Mouse (Mus musculus) telencephalon, adult 2 months (tissue): ENCODE results near the gene Tmco1.

Experiments used
- DNase-seq: peaks from one replicate; pipeline ENCODE4 v3.0.0-alpha.2; 2011; ENCODE audit warnings: low read depth, low spot score

Gene Tmco1

DNA sequence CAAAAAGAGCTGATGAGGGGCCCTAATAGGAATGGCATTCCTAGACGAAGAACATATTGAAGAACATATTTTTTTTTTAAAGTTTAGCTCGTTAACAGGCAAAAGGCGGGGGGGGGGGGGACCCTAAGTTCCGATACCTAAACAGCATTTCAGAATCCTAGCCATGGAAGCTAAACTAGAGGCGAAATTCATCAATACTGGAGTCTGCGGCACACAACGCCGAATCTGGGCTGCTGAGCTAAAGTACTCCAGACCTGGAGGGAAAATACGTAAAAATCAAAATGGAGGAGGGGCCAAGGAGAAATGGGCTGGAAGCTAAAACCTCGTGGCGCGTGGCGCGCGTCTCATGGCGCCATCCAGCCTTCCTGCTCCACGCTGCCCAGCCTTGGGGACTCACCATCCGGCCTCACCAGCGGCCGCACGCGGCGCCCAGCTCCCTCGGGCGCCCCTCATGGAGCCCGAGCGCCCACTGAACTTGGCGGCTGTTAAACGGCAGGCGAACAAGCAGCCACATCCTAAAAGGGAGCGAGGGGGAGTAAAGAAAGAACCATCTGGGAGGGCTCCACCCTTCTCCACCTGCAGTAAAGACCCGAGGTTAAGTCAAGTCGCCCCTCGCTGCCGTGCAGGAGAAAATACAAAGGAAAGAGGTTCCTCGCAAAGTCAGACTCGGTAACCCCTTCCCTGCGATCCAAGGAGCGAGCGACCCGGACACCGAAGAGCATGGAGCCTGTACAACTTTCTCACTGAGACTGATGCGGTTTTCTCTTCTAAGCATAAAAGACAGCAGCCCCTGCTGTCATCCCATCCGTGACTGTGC, 24.5 kb upstream of the Tmco1 start:
- DNase-seq = no peak

DNA sequence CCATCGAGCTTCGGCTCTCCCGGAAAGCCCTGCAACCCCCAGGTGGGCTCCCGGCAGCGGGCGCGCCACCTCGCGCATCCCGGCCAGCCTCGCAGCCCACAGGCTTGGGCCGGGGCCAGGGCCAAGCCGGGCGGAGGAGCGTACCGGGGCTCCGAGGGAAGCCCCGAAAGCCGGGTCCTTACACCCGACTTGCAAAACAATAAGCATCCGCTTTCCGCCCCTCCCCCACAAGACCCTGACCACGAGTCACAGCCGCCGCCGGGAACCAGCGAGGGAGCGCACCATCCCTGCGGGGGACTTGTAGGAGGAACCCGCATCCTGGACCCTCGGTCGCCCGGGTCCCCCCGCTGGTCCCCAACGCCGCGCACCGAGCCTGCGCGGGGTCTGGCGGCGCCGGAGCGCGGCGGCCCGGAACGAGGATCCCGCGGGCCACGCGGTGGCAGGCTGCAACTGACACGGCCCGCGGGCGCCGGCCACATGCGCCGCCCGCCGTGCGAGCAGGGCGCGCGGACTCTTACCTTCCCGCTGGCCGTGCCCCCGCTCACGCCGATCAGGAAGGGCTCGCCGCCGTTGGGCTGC, 23.8 kb upstream of the Tmco1 start:
- DNase-seq = no peak

DNA sequence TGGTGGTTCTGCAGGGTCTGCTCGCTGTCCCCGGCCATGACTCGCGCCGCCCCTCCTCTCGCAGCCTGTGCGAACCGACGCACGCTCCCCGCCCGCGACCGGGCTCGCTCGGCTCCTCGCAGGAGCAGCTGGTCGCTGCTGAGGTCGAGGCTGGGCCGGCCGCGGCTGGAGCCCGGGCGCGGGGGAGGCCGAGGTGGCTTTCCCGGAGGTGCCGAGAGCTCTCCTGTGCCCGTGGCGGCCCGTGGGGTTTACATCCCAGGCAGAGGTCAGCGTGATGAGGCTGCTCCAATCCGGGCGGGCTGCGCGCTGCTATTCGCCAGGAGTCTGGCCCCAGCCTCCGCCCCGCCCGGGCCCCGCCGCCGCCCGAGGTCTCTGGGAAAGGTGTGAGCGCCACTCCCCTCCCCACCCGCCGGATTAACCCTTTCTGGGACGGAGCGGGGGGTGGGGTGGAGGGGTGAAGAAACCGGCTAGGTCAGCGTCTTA, 23.3 kb upstream of the Tmco1 start:
- no peak for DNase-seq

DNA sequence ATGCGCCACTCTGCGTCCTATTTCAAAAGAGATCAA, 23.0 kb upstream of the Tmco1 start, which contains the start of gene Uck2:
Uck2 (minus strand) TSS at position 1 of the 36 bp plus-strand sequence.
- no peak for DNase-seq

DNA sequence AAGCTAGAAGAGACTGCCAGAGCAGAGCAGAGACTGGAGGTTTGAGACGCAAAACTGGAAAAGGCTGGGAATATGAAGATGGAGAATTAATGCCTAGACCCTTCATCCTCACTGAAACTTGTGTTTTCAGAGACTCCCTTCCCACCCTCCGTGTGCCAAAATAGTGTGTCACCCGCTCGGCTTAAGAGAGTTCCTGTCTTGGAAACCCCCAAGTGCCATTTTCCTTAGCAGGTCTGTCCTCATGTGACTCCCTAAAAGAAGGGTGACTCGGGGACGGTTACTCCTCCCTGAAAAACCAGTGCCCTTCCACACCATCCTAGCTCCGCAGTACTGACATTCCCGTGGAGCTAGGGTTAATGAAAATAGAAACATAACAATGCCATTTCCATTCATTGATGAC, 22.8 kb upstream of the Tmco1 start:
- no peak for DNase-seq

DNA sequence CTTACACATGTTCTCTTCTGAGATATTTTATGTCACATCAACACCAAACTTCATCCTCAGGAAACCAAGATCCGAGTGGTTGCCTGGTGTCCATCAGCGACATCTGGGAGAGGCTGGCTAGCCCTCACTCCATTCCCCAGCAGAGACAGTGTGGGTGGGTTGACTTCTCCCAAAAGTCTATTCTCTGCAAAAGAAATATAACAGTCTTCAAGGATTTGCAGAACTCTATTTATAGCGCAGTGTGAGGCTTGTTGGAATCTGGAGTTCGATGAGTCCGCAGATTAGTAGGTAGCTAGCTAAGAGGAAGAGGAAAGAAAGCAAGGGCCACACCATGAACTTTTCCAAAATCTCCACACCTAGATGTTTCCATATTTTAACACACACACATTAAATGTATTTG, 21.0 kb upstream of the Tmco1 start:
- DNase-seq = no peak

DNA sequence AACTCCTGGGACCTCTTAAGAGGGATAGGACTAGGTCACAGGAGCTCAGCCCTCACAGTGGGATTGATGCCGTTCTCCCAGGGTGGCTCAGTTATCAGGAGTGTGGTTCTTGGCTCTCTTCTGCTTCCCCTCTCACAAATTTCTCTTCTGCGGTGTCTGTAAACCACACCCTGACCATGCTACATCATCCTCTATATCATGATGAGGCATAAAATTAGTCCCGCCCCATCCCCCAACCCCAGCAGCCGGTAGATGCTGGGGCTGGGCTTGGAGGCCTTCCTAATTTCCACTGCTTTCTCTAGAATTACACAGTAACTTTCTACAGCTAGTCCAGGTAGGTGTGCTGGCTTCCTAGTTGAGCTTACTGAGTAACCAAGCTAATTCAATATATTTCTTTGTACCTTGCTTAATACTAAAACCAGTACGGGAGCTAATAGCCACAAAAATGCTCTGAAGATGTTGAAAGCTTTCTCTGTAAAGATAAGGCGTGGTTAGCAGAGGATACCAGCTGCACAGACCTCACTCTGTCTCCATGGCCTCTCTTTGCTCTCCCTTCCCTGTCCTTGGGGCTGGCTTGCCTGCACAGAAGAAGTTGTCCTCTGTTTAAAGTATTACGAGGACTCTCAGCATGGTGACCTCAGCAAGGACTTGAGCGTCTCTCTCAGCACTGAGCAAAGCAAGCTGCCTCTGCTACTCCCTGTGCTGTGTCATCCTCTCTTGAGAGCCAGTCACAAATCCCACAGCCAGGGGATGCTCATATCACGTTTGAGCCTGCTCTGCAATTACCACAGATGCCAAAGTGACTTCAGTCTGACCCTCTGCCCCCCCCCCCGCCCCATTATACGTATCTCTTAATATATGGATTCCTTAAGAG, 19.3 kb upstream of the Tmco1 start:
- DNase-seq = no peak

DNA sequence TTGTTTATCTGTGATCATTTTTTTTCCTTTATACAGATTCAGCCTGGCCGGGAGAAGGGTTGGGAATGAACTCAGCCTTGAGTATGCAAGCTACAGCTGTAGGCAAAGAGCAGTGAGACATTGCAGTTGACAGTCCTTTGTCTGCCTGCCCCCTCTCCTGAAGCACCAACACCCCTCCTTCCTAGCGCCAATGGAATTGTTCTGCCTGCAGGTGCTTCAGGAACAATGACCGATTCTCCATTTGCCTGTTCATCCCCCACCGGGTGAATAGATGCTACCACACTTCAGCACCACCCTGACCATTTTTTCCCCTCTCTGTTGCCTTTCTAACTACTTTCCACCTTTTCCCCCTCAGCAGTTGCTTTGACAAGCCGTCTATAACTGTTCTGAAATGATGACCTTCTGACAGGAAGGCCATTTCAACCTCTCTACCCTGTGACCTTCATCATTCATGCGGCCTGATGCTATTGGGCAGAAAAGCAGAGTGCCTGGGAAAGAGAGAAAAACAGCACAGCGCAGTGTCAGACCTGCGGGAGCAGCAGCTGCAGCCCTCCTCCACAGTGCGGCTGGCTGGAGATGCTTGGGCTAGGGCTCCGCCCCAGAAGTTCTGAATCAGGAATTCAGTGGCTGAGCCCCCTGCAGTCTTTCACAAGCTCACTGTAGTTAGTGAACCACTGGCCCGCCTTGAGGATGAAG, 18.5 kb upstream of the Tmco1 start:
- DNase-seq = no peak

DNA sequence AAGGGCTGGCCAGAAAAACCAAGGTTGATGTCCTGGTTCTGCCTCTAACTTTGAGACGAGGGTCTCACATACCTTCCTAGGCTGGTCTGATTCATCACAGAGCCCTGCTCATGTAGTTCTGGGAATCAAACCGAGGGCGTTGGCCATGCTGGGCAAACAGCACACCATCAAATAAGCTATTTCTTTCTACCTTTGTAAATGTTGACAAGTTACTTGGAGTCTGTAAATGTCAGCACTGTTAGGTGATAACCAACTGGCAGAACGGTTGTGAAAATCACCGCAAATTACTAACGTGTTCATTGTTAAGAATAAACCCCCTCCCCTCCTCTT, 17.9 kb upstream of the Tmco1 start:
- DNase-seq = no peak

DNA sequence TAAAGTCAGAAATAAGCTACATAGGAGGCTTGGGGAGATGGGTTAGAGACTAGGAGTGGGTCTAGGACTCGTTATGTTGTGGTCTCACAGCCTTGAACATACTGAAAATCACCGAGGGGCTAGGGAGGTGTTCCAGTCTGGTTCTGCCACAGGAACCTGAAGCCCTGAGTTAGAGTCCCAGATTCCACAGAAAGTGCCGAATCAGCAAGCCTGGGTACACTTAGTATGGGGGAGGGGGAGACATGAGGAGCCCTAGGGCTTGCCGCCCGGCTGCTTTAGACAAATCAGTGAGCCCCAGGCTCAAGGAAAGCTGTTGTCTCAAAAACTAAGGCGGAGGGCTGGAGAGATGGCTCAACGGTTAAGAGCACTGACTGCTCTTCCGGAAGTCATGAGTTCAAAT, 16.6 kb upstream of the Tmco1 start:
- DNase-seq = no peak

DNA sequence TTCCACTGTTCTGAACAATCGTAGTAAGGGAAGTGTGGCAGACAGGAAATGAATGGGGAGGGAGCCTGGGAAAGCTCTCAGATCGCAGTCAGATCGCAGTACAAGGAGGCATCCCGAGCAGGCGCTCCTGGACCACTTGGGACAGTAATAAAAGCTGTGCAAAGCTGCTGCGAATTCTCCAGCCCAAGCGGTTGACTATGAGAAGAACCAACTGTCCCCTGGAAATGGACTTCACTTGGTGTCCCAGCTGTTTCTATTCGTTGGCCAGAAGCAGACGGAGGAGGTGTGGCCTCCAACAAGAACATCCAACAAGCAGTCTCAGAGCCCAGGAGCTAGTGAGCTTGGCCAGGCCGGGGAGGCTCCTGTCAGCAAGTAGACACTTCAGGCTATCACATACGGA, 15.7 kb upstream of the Tmco1 start:
- no peak for DNase-seq

DNA sequence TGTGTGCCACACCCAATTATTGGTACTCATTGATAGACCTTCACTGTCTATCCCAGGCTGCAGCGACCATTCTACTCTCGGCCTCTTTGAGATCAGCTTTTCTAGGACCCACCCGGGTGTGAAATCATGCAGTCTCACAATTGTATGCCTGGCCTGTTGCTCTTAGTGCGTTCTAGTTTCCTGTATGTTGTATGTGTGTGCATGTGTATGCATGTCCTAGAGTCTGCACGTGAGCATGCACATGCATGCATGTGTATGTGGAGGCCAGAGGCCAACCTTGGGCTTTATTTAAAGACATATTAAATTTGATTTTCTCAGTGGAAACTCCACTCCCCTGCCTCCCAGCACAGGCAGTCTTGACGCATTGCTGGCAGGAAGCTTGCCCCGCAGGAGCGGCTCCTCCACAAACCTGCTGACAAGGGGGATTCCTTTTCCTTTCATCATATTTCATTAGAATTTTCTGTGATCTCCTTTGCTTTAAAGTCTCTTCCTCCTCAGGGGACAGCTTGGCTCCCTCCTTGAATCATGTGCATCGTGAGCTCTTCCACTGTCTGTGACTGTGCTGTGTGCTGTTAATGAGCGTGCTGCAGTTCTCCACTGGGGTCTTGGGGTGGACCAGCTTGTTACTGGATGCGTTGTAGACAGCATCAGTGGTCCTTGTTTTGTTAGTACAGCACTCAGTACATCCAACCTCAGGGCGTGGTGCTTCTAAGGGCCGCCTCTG, 12.3 kb upstream of the Tmco1 start:
- DNase-seq = no peak

DNA sequence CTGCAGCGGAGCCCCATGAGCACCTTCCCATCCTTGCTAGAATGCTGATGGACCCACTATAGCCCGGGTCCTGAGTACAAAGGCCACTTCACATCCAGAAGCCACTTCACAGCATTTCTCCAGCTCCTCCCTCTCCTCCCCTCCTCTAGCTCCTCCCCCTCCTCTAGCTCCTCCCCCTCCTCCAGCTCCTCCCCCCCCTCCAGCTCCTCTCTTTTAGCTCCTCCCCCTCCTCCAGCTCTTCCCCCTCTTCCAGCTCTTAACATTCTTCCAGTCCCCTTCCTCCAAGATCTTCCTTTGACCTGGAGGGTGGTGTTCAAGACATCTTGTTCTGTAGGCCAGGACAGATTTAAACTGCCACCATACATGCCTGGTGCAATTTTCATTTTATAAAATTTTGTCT, 8.1 kb upstream of the Tmco1 start:
- no peak for DNase-seq

DNA sequence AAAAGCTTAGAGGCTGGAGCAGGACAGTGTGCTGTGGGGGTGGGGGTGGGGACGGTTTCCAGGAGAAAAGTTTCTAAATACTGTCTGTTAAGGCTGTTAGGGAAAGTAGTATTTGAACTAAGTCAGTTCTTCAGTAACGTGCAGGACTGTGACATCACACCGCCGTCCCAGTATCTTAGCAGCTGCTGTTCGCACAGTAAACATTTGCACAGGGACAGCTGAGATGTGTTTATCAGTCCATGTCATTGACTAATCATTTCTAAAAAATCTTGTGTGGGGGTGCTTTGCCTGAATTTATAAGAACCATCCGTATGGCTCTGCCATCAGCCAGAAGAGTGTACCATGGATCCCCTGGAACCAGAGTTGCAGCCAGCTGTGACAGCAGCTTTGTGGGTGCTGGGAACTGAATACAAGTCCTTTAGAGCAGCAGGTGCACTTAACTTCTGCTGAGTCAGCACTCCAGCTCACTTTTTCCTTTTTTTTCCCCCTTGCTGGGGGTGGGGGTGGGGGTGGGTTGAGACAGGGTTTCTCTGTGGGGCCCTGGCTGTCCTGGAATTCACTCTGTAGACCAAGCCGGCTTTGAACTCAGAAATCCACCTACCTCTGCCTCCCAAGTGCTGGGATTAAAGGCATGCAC, 2.6 kb upstream of the Tmco1 start:
- no peak for DNase-seq

DNA sequence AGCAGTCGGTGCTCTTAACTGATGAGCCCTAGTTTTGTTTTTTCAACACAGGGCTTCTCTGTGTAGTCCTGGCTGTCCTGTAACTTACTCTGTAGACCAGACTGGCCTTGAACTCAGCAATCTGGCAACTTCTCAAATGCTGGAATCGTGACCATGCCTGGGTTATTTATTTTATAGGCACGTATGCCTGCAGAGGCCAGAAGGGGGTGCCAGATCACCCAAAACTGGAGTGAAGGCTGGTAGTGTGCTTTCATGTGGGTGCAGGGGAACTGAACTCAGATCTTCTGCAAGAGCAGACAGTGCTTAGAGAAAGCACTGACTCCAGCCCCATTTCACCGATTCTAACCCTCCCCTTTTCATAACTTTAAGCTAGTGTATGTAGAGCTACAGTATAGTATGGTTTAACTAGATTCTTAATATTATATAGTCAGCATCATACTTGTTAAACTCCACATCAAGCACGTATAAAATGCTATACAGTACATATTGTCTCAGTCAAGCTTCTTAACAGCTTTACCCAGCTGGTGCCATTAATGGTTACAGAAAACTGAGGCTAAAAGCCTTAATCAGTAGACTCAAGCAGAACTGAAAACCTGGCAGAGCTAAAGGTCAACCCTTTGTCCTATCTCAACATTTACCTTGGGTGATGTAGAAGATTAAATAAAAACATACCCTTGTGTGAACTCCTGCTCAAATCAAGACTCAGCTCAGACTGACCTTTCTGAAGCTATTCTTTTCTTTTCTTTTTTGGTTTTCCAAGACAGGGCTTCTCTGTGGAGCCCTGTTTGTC, 1.5 kb upstream of the Tmco1 start:
- DNase-seq = no peak

DNA sequence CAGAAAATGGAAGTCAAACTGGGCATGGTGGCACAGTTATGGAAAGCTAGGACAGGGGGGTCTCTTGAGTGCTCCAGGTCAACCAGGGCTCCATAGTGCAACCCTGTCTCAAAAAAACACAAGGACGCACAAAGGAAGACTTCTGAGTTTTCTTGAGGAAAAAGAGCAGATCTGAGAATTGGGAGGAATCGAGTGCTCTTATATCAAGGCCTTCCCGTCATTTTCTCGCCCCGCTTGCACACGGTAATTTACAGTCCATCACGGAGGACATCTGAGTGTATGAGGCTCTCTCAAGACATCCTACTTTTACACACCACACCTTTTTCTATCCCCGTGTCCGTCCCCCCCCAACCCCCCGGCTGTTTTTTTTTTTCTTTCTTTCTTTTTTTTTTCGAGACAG, 504 bp upstream of the Tmco1 start:
- DNase-seq = no peak

DNA sequence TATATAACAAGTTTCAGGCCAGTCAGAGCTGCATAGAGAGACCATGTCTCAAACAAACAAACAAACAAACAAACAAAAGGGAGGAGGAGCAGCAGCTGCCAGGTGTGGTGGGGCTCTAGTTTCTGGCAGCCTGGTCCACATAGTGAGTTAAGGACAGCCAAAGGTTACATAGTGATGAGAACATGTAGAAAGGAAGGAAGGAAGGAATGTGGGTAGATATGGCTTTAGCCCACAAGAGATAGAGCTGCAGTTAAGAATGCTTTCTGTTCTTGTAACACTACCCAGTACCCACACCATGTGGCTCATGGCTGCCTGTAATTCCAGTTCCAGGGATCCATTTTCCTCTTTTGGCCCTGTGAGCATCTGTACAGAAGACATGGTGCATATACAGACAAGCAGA, 4.2 kb downstream of the Tmco1 start:
- DNase-seq = no peak

DNA sequence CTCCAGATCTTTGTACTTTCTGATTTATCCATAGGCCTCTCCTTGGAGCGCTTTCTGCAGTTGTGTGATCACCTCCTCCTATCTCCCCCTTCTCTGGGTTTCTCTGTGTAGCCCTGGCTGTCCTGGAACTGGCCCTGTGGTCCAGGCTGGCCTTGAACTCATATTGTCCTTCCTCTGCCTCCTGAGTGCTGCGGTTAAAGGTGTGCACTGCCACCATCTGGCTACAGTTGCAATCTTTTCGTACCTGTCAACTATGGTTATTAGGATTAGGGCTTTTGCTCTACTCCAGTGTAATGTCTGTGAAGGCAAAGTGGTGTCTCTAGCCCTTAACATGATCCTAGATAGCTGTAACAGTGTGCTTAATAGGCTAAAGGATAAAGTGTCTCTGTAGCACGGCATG, 5.0 kb downstream of the Tmco1 start:
- no peak for DNase-seq

DNA sequence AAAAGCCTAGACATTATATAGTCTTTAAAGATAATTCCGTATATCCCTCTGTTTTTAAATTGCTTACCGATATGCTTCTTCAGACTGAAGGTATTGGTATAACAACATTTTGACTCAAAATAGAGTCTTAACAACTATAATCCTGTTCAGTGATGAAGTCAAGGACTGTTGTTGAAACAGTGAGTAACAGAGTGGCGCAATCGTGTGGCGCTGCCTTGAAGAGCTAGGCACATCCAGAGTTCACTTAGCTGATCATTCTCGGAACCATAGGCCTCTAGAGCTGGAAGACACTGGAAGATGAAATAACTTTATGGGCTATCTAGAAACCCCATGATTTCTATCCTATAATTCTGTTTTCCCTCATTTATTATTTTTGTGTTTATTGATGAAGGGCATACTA, 13.5 kb downstream of the Tmco1 start:
- no peak for DNase-seq

DNA sequence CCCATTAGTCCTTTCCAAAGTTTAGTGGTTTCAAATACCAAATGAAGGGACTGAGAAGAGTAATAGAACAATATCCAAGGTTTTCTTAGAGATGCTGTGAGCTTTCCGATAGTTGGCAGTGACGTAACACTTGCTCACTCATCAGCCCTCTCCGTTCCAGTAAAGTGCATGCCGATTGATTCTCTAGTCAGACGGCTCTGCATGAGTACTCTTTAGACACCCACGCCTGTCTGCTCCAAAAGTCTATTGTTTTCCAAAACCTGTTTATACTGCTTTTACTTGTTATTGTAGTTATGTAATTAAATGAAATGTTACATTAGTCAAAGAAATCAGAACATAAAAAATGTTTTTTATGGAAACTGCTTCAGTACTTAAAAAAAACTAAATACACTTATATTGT, 20.6 kb downstream of the Tmco1 start:
- no peak for DNase-seq

DNA sequence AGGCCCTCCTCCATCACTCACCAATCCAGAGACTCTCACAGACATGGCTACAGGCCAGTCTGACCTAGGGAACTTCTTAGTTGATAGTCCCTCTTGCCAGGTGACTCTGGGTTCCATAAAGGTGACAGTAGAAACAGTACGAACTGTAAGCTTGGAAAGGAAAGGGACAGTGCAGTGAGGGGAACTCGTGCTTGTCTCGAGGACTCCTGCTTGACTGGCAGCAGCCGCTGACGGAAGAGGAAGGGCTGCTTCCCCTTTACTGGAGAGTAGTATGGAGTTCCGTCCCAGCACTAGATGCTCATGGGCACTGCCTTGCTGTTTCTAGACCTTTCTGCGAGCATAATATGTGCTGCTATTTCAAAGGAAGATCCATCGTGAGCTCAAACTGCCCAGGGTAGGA, 22.9 kb downstream of the Tmco1 start:
- DNase-seq = no peak
